Mouse (Mus musculus) cerebellum, adult 9-10 months (tissue): ENCODE results near the gene Mink1.
"Not testable (repeated sequence)": the region's sequence is repeated elsewhere in the genome, so short reads cannot be mapped to it uniquely, and the experiment has no call there.

Experiments used
- DNase-seq: peaks from one replicate; pipeline ENCODE4 v3.0.0; 2022

Gene Mink1

GRCm38 (mm10) chr11:70561937-70562286 lies 769 bp upstream of the Mink1 start:
- no peak for DNase-seq

DNA sequence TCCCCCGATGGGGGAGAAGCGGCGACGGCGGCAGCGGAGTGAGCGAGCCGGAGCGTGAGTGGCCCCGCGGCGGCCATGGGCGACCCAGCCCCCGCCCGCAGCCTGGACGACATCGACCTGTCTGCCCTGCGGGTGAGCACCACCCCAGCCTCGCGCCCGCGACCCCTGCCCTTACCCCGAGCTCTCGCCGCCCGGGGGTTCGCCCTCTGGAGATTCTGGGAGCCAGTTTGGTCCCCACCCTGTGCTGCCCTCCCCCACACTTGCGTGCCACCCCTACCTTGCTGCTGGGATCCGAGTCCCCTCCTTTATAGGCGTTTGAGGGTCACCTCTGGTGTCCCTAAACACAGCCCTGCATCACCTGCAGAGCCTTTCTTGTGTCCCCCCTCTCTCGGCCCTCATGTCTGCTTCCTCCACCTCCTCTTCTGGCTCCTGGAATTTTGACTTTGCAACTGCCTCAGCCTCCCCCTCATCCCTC lies 351 bp downstream of the Mink1 start:
- DNase-seq = no peak

DNA sequence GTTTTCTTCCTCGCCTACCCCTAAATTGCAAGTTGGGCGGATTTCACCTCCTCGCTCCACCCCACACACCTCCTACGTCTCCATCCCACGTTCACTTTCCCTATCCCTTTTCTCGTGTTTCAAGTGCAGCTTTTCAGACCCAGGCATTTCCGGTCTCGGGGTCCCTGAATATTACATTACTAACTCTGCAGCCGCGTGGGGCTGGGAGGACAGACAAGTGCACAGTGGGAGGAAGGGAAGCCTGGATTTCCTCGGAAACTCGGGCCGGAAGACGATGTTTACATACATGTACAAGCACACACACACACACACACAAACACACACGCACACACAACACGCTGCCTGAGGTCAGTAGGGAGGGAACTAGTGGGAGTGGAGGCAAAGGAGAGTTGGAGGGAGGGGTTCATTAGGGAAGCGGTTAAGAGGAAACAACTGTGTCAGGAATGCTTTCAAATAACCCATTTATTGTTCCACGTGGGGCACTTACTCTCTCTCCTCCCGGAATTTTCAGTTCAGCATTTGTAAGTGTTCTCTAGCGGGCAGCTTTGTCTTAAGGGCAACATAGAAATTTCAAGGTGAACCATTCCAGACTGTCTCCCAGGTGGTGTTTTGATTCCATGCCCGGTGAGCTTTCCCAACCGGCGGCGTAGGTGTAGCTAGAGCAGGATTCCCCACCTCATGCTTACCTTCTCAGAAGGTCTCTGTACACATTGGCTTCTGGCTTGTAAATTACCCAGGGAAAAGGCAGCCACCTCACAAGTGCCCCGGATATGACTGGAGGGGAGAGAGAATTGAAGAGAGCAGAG lies 992 bp downstream of the Mink1 start:
- peak; percentile 46 for DNase-seq

DNA sequence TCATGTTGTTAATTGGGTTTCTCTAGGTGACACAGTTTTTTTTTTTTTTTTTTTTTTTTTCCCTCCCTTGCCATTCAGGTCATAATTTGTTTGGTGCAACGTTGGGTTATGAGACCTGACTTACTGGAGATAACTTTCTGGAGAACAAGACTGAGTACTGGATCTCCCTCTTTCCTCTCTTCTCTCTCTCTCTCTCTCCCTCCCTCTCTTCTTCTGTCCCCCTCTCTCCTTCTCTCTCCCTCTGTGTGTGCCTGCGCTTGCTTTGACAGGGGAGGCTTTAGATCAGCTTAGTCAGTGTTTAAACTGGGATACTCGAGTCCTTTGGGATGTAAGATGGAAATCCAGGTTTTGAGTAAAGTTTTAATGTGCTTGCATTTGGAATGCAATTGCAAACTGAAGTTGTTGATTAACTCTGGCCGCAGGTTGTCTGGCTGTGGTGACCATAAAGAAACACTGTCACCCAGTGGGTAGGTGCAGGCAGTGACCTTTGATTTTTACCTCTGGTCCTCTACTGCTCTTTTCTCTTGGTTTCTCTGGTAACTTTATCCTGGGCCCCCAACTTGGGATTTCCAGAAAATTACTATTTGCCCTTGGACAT lies 1.7 kb downstream of the Mink1 start:
- DNase-seq = no peak

DNA sequence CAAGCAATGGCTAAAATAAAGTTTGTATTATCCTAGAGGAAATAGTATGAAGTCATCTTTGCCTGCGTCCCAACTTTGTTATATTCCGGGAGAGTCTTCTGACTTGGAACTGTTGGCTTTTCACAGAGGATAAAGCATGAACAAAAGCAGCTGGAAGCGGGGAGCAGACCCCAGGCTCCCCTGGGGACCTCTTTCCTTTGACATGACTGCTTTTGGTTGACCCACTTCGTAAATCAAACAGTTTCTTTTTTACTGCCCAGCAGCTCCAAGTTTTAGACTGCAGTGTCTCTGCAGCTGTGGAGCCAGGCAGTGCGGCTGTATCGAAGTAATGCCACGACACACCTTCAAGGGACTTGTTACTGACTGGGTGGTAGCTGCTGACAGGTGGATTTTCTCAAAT lies 3.9 kb downstream of the Mink1 start:
- no peak for DNase-seq

DNA sequence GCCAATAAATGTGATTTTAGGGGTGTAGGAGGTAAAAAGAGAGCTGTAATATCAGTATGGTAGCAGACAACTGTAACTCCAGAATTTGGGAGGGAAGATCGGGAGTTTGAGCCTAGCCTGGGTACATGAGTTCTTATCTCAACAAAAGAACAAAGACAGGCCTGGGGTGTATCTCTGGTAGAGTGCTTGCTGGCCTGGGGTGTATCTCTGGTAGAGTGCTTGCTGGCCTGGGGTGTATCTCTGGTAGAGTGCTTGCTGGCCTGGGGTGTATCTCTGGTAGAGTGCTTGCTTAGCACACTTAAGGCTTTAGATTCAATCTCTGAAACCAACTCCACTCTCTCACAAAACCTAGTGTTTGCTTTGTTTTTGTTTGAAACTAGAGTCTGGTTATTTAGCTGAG lies 7.9 kb downstream of the Mink1 start:
- DNase-seq = not testable (repeated sequence)

GRCm38 (mm10) chr11:70571641-70572040 lies 9.0 kb downstream of the Mink1 start:
- DNase-seq = no peak

- DNase-seq = no peak
These were observed 9.7 kb downstream of the Mink1 start for GRCm38 (mm10) chr11:70572348-70572902.

GRCm38 (mm10) chr11:70573872-70574271 lies 11.2 kb downstream of the Mink1 start:
- no peak for DNase-seq

- DNase-seq = no peak
These were observed 14.5 kb downstream of the Mink1 start for GRCm38 (mm10) chr11:70577201-70577600.

DNA sequence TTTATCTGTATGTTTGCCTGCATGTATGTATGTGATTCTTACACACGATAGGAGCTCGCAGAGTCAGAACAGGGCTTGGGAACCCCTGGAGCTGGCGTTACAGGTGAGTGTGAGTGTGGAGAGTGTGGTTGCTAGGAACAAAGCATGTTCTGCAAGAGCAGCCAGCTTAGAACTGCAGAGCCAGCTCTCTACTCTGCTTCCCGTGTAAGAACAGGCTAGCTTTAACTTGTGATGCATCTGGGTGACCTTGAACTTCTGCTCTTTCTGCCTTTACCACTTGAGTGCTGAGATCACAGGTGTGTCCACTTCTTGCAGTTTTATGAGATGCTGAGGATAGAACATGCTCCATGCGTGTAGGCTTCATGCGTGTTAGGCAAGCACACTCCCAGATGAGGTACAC lies 16.3 kb downstream of the Mink1 start:
- no peak for DNase-seq

DNA sequence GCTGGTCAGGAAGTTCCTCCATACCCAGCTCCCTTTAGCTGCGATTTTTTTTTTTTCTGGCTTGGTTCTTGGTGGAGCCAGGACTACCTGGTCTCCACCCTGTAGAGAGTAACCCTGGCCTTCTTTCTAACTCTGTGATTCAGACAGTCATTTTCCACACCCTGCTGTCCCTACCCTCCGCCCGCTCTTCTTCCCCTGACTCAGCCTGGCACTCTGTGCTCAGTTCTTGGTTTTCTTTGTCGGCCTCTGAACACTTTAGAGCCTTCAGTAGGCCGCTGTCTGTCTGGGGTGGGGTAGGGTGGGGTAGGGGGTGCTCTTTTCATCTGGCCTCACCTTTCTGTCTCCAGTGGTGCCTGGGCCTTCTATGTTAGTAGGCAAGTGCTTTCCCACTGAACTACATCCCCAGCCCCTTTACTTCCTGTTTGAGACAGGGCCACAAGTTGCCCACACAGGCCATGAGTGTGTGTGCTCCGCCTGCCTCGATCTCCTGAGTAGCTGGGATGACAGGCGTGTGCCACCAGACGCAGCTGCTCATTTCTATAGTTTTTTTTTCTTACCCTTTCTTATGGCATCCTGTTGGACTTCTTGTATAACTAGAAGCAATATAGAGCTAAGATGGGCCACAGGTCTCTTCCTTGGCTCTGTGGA lies 17.2 kb downstream of the Mink1 start:
- no peak for DNase-seq

- DNase-seq = no peak
These were observed 17.7 kb downstream of the Mink1 start for GRCm38 (mm10) chr11:70580358-70580720.

- no peak for DNase-seq
These were observed 18.2 kb downstream of the Mink1 start for GRCm38 (mm10) chr11:70580921-70581320.

DNA sequence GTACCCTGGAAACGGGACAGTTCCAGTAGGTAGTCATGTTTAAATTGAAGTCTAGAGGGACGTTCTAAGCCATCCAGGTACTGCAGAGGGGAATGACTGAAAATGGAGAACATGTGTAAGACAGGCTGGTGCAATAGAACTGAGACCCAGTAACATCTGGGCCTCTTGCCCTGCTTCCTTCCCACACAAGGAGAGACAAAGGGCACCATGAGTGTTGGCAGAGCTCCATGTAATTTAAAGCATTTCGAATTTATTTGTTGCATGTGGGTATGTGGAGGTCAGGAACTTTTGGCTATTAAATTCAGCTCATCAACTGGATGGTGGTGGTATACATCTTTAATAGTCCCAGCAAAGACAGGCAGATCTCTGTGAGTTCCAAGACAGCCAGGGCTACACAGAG lies 19.5 kb downstream of the Mink1 start:
- no peak for DNase-seq

GRCm38 (mm10) chr11:70583022-70583714 lies 20.5 kb downstream of the Mink1 start:
- no peak for DNase-seq

DNA sequence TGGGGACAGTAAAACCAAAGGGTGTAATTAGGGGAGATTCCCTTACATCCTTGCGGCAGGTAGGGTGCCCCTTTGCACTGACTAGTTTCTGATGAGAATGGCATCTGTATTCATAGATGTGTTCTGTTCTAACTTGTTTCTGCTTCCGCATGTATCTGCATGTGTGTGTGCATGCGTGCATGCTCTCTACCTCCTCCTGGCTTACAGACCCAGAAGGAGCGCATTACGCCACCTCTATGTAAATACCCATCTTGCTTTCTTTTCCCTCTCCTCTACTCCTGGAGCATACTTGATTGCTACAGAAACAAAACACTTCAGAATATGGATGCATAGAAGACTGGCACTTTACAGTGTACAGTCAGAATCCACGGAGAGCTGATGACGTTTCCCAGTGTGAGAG lies 21.1 kb downstream of the Mink1 start:
- no peak for DNase-seq

GRCm38 (mm10) chr11:70585457-70585856 lies 22.8 kb downstream of the Mink1 start:
- DNase-seq = peak; percentile 32

DNA sequence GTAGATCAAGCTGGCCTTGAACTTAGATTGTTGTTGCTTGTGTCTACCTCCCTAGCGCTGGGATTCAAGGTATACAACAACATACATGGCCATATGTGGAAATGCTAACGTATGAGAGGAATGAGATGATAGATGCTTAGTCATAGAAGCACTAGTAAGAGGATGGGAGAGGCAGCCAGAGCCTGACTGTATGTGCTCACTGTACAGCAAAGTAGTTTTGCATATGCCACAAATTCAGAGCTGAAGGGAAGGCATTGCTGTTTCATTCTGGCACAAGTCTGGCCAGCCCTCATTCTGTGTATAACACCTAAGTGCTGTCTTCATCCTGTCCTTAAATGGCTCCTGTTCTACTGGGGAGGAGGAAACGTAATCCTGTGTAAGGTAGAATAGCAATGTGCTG lies 23.6 kb downstream of the Mink1 start:
- DNase-seq = no peak

GRCm38 (mm10) chr11:70586954-70587353 lies 24.3 kb downstream of the Mink1 start:
- no peak for DNase-seq

- DNase-seq = no peak
These were observed 29.1 kb downstream of the Mink1 start for GRCm38 (mm10) chr11:70591733-70592132.

- DNase-seq = no peak
These were observed 31.7 kb downstream of the Mink1 start for GRCm38 (mm10) chr11:70594253-70594989.

DNA sequence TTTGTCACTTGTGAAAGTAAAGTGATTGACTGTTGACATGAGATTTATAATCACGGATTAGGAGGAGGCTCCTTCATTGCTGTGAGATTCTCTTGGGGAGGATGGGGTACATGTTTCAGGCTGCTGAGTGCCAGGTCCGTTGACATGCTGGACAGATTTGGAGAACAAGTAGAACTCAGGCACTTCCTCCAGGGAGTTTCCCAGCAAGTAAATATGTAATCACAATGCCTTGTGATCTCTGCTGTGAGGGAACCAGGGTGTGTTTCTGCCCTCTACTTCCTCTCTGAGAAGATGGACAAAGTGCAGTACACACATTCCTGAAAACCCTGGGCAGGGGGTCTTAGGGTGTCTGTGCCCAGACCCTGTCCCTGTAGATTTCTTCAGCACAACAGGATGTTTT lies 33.0 kb downstream of the Mink1 start:
- no peak for DNase-seq
